Mouse (Mus musculus): Measurements from ENCODE around the gene Slc9a3r1. TPM values are rescaled to one million over a fixed set of nuclear protein-coding genes. Genes with fewer than 3 reads are reported as not detected.
A peak's percentile ranks its signal among the peaks of the same experiment; 100 is the strongest.

Gene Slc9a3r1
- 255 and 279 TPM in 2 replicates for polyA plus RNA-seq (2015; fragmentation: Nextera tagmentation; extraction: Ambion mirVana)

DNA sequence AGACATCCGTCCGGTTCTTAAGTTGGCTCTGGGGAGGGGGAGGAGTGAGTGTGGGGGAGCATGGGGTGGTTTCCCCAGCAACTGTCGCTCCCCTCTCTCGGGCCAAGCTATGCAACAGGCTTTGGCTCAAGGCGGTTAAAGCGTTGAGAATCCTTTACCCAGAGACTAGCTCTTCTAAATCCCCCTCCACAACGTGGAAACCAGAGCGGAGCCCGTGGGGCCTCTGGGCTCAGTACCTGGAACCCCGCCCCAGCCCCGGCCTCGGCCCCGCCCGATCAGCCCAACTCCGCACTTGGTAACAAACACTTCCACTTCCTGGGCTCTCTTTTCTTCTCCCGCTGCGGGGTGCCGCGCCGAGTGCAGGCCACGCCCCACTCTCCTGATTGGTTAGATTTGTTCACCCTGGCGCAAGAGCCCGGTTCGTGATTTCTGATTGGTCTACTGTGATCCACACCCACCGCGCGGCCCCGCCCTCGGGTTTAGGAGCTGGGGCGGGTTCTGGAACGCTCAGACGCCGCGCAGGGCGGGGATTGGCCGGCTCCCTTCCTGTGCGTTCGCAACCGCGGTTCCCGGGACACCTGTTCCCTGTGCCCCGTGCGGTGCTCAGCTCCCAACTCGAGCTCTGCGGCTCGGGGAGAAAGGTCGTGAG is at the start of gene Slc9a3r1:
TSS of gene Slc9a3r1 (plus strand) at position 510 of the 649 bp plus-strand sequence.
- DNase-seq (ENCODE audit: low spot score): peak; percentile 99

DNA sequence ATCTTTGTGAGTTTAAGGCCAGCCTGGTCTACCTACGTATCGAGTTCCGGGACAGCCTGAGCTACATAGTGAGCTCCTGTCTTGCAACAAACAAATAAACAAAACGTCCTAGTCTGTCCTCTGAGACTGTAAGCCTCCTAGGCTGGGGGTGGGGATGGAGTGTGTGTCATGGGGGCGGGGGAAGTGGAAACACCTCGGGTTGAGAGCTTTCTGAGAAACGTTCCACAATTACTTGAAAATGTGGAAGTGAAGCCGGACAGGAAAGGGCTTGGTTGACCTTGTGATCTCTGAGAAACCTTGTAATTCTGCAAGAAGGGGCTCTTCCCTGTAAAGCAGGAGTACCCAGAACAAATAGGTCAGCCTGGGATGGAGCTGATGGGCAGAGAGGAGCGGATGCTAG is 43.7 kb upstream of the Slc9a3r1 start:
- DNase-seq (ENCODE audit: low spot score): no peak

GRCm38 (mm10) chr11:115128483-115128882 is 34.7 kb upstream of the Slc9a3r1 start:
- DNase-seq (ENCODE audit: low spot score): no peak

- no peak for DNase-seq (ENCODE audit: low spot score)
These were observed 33.5 kb upstream of the Slc9a3r1 start for GRCm38 (mm10) chr11:115129508-115130126.

DNA sequence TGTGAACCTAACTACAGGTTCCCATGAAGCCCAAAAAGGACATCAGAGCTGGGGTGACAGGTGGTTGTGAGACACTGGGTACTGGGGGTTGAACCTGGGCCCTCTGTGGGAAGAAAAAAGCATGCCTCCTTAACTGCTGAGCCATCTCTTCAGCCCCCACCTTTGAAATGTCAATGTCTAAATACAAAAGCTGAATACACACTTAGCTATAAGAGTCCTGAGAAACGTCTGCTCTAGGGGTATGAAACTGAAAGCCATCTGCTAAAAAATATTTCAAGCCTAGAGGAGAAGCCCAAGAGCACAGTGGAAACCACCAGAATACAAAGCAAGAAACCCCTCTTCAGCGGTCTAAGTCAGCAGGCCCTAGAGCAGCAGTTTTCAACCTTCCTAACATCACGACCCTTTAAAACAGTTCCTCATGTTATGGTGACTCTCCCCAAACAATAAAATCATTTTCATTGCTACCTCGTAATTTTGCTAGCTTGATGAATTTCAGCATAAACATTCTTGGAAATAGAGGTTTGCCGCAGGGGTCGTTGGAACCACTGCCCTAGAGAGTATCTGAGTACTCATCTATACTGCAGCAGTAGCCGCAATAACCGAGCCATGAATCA is 31.3 kb upstream of the Slc9a3r1 start:
- no peak for DNase-seq (ENCODE audit: low spot score)

DNA sequence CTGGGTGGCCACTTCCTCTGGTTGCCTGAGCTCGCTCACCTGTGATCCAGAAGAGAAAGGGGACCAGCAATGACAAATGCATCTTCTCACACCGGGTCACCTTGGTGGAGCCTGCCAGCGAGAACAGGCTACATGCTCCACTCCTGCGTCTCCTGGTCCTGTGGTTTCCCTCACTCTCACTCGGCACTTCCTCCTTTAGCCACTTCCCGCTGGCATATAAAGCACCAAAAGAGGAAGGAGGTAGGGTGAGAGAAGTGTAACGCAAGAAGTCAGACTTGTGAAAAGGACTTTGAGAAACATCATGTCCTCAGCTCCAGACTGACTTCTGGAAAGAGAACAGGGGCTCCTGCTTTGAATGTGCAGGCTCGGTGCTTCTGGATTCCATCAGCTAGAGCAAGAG is 29.3 kb upstream of the Slc9a3r1 start, which contains the start of gene Cd300lf:
TSS of gene Cd300lf (minus strand) at position 193 of the 400 bp plus-strand sequence.
- peak; percentile 42 for DNase-seq (ENCODE audit: low spot score)

DNA sequence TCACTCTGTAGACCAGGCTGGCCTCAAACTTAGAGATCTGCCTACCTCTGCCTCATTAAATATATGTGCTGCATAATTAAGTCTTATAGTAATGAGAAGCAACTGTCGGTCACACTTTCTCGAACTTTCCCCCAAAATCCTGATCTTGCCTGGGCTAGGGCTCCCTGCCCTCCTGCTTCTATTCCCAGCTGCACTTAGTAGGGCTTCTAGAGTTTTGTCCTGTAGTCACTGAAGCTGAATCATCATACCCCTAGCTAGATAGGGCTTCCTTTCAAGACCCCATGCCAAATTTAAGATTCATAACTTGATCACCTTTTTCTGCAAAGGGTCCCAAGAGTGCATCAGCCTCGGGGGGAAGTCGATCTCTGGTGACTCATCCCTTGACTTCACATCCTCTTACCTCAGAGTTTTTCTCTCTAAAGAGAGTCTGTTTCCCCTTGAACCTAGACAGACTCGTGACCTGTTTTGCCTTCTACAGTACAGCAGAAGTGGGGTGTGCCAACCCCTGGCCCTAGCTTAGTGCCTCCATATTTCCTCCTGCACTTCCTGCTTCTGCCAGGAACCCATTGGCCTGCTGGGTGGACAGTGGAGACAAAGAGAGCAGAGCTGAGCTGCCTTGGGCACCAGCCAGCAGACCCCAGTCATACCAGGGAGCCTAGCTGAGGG is 24.4 kb upstream of the Slc9a3r1 start:
- DNase-seq (ENCODE audit: low spot score): peak; percentile 24

DNA sequence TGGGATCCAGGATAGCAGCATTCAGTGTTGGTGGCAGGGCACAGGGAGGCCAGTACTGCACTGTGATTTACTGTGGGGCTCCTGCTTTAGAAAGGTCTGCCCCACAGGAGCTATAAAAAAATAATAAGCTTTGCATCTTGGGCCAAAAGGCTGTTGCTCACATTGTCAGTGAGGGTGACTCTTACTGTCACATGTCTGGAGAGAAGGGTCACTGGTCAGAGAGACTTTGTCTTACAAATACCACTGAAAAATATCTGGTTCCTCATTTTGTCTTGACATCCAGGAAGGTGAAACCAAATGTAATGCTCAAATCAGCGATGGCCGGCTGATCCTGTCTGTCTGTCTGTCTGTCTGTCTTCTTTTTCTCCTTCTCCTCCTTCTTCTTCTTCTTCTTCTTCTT is 21.2 kb upstream of the Slc9a3r1 start:
- DNase-seq (ENCODE audit: low spot score): no peak

DNA sequence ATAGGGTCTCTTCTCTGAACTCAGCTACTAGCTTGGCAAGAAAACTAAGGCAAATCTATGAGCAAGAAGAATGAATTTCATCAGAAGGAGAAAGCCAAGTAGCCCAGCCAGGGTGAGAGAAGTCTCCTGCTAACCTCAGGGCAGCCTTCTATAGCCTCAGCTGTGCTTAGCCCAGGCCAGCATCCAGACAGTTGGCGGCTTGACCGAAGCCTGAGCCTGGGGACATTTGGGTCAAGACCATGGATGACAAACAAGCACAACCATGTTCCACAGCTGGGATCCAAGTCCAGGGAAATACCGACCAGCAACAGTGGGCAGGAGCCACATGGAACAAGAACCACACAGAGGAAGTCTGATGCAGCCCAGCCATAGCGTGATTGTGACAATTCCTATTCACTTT is 15.3 kb upstream of the Slc9a3r1 start:
- DNase-seq (ENCODE audit: low spot score): no peak

GRCm38 (mm10) chr11:115150741-115151254 is 12.3 kb upstream of the Slc9a3r1 start:
- peak; percentile 44 for DNase-seq (ENCODE audit: low spot score)

- peak; percentile 54 for DNase-seq (ENCODE audit: low spot score)
These were observed 11.2 kb upstream of the Slc9a3r1 start for GRCm38 (mm10) chr11:115151755-115152429.

GRCm38 (mm10) chr11:115153088-115153487 is 10.1 kb upstream of the Slc9a3r1 start:
- DNase-seq (ENCODE audit: low spot score): no peak

DNA sequence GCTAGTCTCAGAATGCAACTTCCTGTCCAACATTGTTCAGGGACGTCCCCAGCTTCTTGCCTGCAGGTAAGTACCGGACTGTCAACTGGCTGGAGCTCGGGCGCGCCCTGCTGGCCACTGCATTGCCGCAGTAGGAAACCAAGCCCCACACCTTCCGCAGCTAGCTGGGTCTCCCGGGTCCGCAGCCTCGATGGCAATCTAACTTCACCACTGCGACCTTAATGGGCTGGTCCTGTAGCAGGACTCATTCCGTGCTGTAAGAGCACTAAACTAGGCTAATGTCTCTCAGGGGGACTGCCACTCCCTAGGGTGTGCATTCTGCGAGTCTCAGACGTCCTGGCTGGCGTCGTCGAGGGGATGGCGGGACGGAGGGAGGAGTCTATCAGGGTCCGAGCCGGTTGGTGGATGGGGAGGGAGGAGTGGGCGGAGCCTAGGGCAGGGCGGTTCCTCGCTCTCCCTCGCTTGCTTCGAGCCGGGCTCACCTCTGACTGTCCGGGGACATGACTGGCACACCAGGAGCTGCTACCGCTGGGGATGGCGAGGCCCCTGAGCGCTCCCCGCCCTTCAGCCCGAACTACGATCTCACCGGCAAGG is 9.3 kb upstream of the Slc9a3r1 start:
- DNase-seq (ENCODE audit: low spot score): peak; percentile 89

DNA sequence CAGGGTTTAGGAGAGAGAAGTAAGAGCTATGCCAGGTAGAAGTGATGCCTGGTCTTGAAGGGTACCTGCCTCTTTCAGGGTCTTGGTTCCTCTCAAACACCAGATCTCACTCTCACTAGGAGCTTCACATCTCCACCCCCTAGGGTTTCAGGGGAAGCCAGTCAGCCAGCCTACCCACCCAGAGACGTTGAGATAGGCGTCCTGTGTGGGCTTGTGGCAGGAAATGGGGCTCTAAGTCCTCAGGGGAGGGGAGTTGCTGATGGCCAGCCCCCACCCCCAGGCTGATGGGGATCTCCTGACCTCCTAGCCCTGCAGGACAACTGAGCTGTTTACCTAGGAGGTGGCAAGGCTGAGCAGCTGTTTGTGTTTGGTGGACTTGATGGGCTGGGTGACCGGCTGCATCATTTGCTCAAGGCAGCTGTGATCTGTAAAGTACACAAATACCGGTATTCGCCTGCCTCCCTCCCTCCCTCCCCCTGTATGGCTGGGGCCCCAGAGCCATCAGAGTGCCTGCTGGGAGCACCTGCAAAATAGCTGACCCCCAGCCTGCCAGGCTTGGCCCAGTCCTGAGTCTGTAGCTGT is 8.0 kb upstream of the Slc9a3r1 start:
- DNase-seq (ENCODE audit: low spot score): peak; percentile 71

DNA sequence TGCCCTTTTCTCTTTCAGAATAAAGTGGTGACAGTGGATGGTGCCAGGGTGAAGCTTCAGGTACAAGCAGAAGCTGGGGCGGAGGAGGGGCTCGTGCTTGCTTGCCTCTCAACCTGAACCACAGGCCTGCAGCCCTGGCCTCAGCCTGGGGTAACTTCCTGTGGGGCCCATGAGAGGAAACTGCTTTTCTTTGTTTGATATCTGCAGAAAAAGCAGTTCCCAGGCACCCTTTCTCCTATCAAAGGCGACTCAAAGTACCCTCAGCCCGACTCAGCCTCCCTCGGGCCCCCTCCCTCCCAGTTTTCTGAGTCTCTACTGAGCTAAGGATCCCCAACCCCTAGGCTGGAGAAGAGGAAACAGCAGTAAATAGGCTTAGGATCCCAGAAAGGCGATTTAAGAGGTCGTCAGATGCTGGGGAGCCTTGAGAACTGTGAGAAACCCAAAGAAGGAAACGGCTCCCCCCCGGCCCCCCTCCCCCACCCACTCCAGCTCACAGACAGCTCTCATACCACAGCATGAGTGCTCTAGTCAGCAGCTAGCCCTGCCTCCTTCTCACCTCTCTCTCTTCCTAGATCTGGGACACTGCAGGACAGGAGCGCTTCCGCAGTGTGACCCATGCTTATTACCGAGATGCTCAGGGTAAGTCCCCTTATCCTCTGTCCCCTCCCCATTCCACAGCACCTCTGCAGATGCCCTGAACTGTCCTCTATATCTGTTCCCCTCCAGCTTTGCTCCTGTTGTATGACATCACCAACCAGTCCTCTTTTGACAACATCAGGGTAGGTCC is 5.0 kb upstream of the Slc9a3r1 start:
- peak; percentile 93 for DNase-seq (ENCODE audit: low spot score)

DNA sequence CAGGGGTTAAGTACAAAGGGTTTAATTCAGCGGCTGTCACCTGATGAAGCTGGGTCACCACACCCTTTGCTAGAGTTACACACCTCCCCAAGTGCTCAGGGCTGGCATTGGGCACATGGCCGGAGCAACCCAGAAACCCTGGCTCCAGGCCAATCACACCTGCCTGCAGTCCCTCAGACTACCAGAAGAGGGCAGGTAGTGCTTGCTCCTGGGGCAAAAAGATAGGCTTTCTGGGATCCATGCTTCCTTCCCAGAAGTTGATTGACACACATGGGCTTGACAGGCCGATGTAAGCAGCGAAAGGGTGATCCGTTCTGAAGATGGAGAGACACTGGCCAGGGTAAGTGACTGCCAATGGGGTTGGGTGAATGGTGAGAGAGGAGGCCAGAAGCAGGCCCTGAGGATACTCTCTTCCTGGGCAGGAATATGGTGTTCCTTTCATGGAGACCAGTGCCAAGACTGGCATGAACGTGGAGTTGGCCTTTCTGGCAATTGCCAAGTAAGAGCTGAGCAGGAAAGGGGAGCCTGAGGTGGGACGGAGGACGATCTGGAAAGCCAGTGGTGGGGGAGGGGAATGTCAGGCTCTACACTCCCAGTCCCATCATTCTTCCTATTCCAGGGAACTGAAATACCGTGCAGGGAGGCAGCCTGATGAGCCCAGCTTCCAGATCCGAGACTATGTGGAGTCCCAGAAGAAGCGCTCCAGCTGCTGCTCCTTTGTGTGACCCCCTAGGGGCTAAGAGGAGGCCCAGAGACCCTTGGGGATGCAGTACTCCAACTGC is 2.9 kb upstream of the Slc9a3r1 start:
- peak; percentile 37 for DNase-seq (ENCODE audit: low spot score)

DNA sequence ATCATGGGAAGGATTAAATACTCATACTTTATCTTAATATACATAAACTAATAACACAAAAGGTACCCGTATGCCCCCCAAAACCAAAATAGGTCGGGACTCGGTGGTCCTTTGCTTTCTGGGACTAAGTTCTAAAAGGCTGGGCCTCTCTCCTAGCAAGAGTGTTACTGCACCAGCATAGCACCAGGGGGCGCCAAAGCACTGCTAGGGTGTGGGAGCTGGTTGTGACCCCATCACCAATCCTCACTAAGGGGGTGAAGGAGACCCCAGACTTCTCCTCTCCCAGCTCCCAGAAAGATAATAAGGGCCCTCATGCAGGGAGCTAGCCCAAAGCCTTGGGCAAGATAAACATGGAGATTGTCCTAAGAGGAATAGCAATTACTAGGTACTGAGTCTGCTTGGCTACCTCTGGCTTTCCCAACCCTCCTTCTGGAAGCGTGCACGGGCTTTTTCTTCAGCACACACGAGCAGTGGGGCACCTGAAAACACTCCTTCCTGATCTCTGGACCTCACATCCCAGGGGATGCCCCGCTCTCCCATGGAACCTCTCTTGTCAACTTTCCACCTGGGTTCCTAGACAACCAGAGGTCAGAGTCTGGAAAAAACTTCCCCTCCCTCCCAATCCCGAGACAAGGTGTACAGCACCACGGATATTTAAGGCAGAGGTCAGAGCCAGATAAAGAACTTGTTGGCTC is 2.1 kb upstream of the Slc9a3r1 start:
- DNase-seq (ENCODE audit: low spot score): peak; percentile 85

GRCm38 (mm10) chr11:115161578-115162204 is 1.4 kb upstream of the Slc9a3r1 start:
- peak; percentile 69 for DNase-seq (ENCODE audit: low spot score)

All from thymus, postnatal 0 days (tissue).